Mouse (Mus musculus) gastrocnemius, adult 8-10 months (tissue): ENCODE measurements at regions not wholly inside any gene's neighbourhood (a gene's known extent, or its start where the extent isn't known, plus 50 kb on each side); places are given as distances from the start of the nearest gene placed in this dataset.

Experiments
- DNase-seq, 2 experiments: peaks; one replicate each; pipeline ENCODE4 v3.0.0; 2022; ENCODE audit warnings: low spot score in 2 of 2

DNA sequence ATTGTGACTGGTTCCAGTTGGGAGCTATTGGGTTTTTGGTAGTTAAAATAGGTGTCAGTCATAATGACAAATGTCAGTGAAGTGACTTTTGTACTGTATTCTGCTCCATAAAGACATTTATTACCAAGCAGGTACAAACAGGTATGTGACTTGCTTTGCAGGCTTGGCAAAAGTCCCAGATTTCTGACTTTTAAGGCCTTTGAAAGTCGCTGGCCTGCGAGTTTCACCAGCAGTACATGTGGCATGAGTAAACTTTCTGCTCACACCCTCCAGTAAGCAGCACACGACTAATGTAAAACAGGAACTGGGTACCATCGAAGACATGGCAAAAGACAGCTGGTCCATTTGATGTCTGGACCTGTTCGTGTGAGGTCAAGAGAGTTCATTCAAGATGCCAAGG lies 659.2 kb downstream of the Zfp706 start:
- DNase-seq, result no peak

DNA sequence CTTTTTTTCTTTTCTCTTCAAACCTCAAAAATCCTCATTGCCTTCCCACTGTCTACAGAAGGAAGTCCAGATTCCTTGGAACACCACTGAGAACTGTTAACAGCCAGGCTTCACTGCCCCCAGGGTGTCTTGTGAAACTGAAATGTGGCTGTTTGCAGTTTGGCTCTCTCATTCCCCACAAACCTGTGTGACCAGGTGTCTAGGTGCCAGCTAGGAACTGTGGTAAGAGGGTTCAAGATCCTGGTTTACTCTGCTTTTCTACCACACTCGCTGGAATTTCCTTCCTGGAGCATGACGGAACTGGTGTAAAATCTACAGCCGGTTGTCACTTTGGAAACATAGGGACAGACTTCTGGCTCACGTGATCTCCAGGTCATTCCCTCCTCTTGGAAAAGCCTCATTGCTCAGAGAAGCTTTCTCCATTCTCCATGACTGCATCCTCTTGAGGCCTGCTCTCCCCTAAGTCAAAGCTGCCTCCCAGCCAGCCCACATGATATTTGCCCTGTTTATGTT lies 660.2 kb downstream of the Zfp706 start:
- no peak for DNase-seq

GRCm38 (mm10) chr15:36346126-36346525 lies 661.4 kb downstream of the Zfp706 start:
- no peak for DNase-seq

DNA sequence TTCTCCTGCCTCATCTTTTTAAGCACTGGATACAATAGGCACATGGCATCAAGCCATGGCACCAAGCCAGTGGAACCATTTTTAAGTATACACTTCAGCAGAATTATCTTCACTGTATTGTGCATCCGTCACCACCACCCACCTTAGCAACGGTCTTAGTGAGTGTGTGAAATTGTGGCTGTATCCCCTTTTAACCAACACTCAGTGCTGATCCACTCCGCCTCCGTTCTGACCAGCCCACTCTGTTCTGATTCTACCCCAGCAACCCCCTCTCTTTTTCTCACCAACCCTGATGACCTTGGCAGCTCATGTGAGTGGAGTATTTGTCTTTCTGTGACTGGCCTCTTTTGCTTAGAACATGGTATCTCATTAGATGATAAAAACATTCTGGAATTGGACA lies 662.2 kb downstream of the Zfp706 start:
- no peak for DNase-seq

DNA sequence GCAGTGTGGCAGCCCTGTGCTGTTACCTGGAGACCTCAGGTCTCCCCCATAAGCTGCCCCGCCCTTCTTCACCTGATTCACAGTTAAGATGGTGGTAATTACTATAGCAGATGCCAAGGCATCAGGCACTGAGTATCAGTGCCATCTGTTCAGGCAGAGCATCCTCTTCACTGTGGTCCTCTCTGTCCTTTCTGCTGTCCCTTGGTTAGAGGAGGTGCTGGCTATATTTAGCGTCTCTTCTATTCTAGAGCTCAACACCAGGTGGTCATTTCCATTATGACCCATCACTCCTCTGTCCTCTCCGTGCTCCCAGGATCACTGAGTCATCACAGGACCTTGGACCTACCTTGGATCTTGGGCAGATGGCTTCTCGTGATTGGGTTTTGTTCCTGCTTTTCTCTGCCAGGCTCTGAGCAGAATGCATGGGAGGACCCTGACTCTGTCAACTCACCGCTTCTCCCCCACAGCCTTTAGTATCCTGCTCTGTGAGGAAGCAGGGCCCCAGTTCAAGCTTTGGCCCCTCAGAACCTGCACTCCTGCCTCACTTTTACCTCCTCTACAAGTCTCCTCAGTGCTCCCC lies 667.5 kb downstream of the Zfp706 start:
- DNase-seq, result no peak

DNA sequence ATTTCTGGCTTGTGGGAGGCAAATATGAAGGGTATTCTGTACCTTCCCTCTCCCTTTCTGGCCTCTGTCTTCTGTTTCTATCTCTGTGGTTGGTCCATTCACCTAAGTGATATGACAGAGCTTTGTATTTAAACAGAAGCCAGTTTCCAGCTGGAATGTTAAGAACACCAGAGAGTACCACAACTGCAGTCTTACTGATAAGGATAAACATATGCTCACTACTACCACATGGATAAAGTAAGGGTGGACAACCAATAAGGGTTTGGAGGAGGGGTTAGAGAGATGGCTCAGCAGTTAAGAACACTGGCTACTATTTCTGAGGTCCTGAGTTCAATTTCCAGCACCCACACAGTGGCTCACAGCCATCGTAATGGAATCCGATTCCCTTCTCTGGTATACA lies 668.8 kb downstream of the Zfp706 start:
- no peak for DNase-seq

DNA sequence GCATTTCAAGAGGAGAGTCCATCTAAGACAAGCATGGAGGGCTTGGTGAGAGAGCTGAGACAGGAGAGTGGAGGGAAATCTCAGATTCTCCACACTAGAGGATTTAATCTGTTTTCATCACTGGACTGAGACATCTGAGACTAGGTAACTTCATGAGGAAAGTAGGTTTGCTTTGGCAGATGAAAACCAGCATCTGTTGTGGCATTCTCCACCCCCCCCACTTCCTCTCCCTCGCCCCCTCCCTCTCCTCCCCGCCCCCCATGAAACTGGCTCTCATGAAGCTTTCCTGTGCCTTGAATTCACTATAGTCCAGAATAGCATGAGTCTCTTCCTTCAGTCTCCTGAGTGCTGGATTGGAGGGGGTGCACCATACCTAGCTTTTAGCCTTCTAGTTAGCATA lies 670.7 kb downstream of the Zfp706 start:
- no peak for DNase-seq

GRCm38 (mm10) chr15:36335116-36335515 lies 672.5 kb downstream of the Zfp706 start:
- DNase-seq, result no peak

- no peak for DNase-seq
Observed at GRCm38 (mm10) chr15:36334436-36335113, 673.0 kb downstream of the Zfp706 start.

GRCm38 (mm10) chr15:36333857-36334256 lies 673.7 kb downstream of the Zfp706 start:
- DNase-seq, result no peak

- no peak for DNase-seq
Observed at GRCm38 (mm10) chr15:36333265-36333664, 674.3 kb downstream of the Zfp706 start.
